Mouse (Mus musculus): Measurements from ENCODE around the gene Rxrb.
"Not testable (repeated sequence)": the region's sequence is repeated elsewhere in the genome, so short reads cannot be mapped to it uniquely, and the experiment has no call there.

Rxrb gene

DNA sequence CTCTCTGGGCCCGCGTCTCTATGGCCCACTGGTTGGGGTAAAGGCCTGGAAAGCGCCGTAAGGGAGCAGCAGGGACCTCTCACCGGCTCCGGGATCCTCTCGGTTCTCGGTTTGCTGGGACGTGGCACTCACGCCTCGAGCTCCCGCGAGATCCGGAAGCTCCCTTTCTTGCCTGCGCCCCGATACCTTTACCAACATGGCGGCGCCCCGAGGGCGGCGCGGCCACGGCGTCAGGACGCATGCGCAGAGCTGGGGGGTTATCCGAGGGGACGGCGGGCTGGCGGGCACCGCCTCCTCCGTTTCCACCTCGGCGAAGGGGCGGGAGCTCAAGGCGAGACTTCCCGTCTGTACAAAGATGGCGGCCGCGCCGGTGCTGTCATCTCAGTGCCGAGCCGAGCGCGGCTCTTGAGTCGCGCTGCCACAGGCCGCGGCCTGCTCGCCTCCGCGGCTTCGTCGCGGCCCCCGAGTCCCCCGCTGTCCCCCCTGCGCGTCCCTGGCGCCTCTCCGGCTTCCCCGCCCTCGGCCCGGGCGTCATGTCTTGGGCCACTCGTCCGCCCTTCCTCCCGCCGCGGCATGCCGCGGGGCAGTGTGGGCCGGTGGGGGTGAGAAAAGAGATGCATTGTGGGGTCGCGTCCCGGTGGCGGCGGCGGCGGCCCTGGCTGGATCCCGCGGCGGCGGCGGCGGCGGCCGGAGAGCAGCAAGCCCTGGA is at the start of gene Rxrb, which contains the start of gene Slc39a7:
Gene Rxrb, plus strand, starts transcription at position 348 of the 709 bp plus-strand sequence.
Gene Slc39a7, minus strand, starts transcription at position 218 of the 709 bp plus-strand sequence.
- peak; percentile 100 for DNase-seq (ENCODE audit: extremely low spot score, low spot score)

DNA sequence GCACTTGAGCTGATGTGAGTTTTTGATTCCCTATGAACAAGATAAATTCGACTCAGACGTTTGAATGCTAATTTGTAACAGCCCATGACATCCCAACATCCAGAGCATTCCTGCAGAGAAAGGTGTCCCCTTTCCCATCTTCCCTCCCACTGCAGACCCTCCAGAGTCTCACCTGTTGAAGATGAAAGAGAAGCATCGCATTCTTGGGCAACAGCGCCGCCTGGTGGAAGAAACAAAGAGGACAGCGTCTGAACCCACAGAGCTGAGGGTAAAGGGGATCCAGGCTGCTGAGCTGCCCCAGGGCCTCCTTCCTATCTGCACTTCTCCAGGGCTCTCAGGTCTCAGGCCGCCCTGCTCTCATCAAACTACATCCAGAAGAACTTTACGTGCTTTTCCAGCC is 49.5 kb upstream of the Rxrb start:
- peak; percentile 62 for DNase-seq (ENCODE audit: extremely low spot score, low spot score)

GRCm38 (mm10) chr17:33991788-33992664 is 39.6 kb upstream of the Rxrb start:
- peak; percentile 61 for DNase-seq (ENCODE audit: extremely low spot score, low spot score)

GRCm38 (mm10) chr17:33994959-33995358 is 36.7 kb upstream of the Rxrb start:
- DNase-seq (ENCODE audit: extremely low spot score, low spot score) = no peak

GRCm38 (mm10) chr17:33995651-33996050 is 36.0 kb upstream of the Rxrb start:
- no peak for DNase-seq (ENCODE audit: extremely low spot score, low spot score)

DNA sequence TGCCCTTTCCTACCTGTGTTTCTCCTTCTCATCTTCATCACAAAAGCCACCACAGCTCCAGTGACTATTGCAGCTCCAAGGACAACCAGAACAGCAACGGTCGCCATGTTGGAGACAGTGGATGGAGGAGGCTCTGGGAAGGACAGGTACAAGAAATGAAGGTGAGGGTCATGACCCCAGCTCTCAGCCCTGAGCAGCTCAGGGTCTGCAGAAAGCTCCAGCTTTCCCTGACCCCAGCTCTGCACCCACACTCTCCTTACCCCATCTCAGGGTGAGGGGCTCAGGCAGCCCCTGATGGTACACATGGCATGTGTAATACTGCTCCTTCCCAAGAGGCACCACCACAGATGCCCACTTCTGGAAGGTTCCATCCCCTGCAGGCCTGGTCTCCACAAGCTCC is 34.6 kb upstream of the Rxrb start:
- not testable (repeated sequence) for DNase-seq (ENCODE audit: extremely low spot score, low spot score)

DNA sequence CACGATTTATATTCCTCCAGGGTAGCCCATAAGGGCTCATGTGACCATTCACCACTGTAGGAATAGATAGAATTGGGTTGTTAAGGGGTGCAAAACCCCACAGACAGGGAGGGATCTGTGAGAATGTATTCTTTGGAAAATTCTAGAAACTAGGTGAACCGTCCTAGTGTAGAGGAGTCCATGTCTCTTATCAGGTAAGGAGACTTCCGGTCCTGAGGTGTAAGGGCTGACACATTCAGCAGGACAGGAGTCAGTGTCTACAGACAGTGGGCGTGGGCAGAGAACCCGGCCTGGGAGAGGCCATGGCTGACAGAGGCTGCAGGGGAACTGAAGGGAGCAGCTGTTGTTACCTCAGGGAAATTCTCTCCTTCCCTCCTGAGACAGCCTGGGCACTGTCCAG is 32.9 kb upstream of the Rxrb start:
- DNase-seq (ENCODE audit: extremely low spot score, low spot score) = not testable (repeated sequence)

- DNase-seq (ENCODE audit: extremely low spot score, low spot score) = peak; percentile 59
These were observed 32.1 kb upstream of the Rxrb start for GRCm38 (mm10) chr17:33999341-34000149.

GRCm38 (mm10) chr17:34000150-34000537 is 31.5 kb upstream of the Rxrb start, which contains the start of gene H2-K1:
Gene H2-K1 (minus strand): TSS chr17:34000347.
- no peak for DNase-seq (ENCODE audit: extremely low spot score, low spot score)

DNA sequence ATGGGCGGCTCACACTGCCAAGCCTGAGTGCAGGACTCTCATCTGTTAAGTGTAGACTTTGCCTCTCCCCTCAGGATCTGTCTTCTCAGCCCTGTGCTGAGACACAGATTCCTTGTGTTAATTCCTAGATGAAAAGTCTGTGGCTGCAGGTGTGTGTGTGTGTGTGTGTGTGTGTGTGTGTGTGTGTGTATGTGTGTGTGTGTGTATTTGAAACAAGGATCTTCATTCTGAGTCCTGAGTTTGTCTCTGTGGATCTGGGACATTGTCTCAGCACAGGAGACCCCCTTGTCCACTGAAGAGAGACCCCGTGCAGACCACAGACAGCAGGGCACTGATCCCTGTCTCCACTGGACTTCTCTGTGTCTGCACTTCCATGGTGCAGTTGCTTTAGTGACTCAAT is 30.8 kb upstream of the Rxrb start:
- DNase-seq (ENCODE audit: extremely low spot score, low spot score) = not testable (repeated sequence)

- peak; percentile 76 for DNase-seq (ENCODE audit: extremely low spot score, low spot score)
These were observed 28.2 kb upstream of the Rxrb start for GRCm38 (mm10) chr17:34003426-34003825.

DNA sequence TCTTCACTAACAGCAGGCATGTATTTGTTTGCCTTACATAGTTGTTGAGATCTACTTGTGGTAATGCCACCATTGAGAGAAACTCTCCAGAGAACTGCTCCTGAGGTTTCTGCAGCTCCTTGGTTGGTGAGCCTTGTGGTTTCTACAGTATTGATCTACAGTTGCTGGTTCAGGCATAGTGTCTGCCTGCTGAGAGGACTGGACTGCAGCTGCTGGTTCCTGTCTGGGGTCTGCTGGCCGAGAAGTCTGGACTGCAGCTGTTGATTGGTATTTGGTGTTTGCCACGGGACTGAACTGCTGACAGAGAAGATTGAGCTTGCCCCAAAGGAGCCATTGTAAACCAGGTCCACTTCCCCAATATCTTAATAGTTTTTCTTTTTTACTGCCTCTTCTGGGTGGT is 25.0 kb upstream of the Rxrb start:
- DNase-seq (ENCODE audit: extremely low spot score, low spot score) = no peak

- DNase-seq (ENCODE audit: extremely low spot score, low spot score) = no peak
These were observed 21.5 kb upstream of the Rxrb start for GRCm38 (mm10) chr17:34010156-34010555.

DNA sequence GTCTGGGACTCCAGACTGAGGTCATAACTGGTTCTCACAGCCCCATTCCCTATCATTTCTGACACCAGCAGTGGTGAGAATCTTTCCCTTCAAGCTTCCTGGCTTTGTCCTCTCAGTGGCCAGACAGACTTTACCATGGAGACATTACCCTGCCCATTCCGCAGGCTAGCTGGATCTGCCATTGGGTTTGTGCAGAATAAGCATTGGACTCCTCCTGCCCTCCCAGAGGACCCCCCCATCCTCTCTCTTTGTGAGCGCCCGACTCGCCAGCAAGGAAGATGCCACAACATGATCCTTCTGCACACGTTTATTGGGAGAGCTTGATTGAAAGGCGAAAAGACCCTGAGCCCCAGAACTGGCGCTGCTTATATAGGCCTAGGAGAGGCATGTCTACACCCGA is 18.2 kb upstream of the Rxrb start:
- no peak for DNase-seq (ENCODE audit: extremely low spot score, low spot score)

DNA sequence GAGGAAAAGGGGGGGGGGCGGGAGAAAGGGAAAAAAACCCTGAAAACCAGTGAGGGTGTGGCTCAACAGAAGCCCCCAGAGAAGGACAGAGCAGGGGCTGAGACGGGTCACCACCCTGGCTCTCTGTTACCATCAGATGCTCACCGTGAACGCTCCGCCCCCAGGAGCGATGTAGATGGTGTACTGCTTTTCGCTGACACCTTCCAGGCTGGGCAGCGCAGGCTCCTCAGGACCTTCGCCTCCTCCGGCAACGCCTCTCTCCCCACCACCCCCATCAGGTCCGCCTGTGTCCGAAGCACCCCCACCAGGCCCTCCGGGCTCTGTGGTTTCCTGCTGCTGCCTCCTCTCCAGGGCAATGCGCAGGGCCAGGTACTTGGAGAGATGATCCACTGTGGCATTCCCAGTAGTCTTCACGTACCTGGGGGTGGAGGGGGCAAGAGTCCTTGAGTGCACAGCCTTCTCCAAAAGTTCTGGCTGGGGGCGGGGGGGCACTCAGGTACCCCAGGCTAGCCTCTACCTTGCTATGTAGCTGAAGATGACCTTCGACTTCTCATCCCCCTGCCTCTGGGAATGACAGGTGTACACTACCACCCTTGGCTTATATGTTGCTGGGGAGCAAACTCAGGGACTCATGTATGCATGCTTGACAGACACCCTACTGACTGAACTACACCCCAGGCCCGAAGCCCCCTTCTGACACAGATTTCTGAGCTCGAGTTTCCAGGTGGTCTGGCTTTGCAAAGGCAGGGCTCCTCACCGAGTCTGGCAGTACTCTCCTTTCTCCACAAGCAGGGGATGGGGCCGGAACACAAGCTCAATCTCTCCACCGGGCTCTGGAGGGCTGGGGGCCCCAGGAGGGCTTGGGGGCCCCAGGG is 9.8 kb upstream of the Rxrb start:
- DNase-seq (ENCODE audit: extremely low spot score, low spot score) = no peak

GRCm38 (mm10) chr17:34022414-34022783 is 9.2 kb upstream of the Rxrb start:
- no peak for DNase-seq (ENCODE audit: extremely low spot score, low spot score)

DNA sequence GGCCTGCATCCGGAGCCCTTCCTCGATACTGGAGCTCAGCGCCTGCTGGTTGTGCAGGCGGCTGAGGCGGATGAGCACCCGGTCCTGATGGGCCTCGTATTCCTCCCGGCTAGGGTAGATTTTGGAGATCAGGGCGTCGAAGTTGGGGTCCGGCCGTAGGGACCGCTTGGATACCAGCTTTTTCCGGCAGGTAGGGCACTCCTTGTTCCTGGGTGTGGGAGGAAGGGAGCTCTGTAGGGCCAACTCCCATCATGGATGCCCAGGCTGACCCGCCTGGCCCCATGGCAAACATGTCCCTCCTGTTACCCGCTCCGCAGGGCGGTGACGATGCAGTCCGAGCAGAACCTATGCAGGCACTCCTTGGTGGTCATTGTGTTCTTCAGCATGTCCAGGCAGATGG is 8.6 kb upstream of the Rxrb start:
- no peak for DNase-seq (ENCODE audit: extremely low spot score, low spot score)

GRCm38 (mm10) chr17:34023678-34024077 is 7.9 kb upstream of the Rxrb start:
- no peak for DNase-seq (ENCODE audit: extremely low spot score, low spot score)

GRCm38 (mm10) chr17:34024317-34024821 is 7.2 kb upstream of the Rxrb start, which contains the start of gene Ring1:
Gene Ring1 (minus strand): TSS chr17:34024680.
- DNase-seq (ENCODE audit: extremely low spot score, low spot score) = peak; percentile 95

Measured in neural tube, embryonic 10.5 days (tissue).